Mouse (Mus musculus): ENCODE measurements around the gene Cipc. TPM values are rescaled to one million over a fixed set of nuclear protein-coding genes. Genes with fewer than 3 reads are reported as not detected.

Gene Cipc
- polyA plus RNA-seq, 1 experiment: 16.5 TPM

Other genes with a start within 250 kb of the Cipc start
- 2.7 and 3.1 TPM in 2 replicates for gene Angel1, start 220.6 kb upstream of the Cipc start, polyA plus RNA-seq (2012; rRNA removed)
- not detected in 2 replicates for gene Lrrc74a, start 212.7 kb upstream of the Cipc start, polyA plus RNA-seq (2012; rRNA removed)
- gene Irf2bpl, start 62.2 kb upstream of the Cipc start, polyA plus RNA-seq (2012; rRNA removed): 12.4 and 14.9 TPM in 2 replicates
- not detected in 2 replicates for gene Zdhhc22, start 43.4 kb downstream of the Cipc start, polyA plus RNA-seq (2012; rRNA removed)
- gene Tmem63c, start 74.3 kb downstream of the Cipc start, polyA plus RNA-seq (2012; rRNA removed): 0.22 and 0.27 TPM in 2 replicates
- 1.6 and 1.8 TPM in 2 replicates for gene Ngb, start 155.5 kb downstream of the Cipc start, polyA plus RNA-seq (2012; rRNA removed)
- gene Gstz1, start 200.1 kb downstream of the Cipc start, polyA plus RNA-seq (2012; rRNA removed): 47.6 and 57.2 TPM in 2 replicates
- 6.5 and 8.7 TPM in 2 replicates for gene Pomt2, start 200.9 kb downstream of the Cipc start, polyA plus RNA-seq (2012; rRNA removed)

Data from large intestine, adult 2 months (tissue).